In genomic region chr9:44882981-44883569, GRCm38 (mm10) we compare ENCODE assay signal across 8 mouse cellular contexts. TPM values are rescaled to one million over a fixed set of nuclear protein-coding genes. Genes with fewer than 3 reads are reported as not detected.
DNase-seq lines count a peak whose midpoint lies in the region; ATAC-seq and TF ChIP-seq lines count a peak whose summit lies in the region.

No protein-coding gene starts in this region.

- no peak for ATAC-seq in kidney, embryonic 14.5 days (ENCODE audit: low FRiP score, low TSS enrichment)
- ATAC-seq in intestine, postnatal 0 days, result no peak
- ATAC-seq in liver, embryonic 16.5 days (ENCODE audit: low read depth), result no peak

- TF ChIP-seq CTCF in embryonic fibroblast, embryonic 13.5 days (IDR thresholded peaks at IDR 0.05; ENCODE audit: borderline replicate concordance, insufficient read depth, low read length), result no peak
- no peak for TF ChIP-seq CTCF in intestine, postnatal 0 days (IDR thresholded peaks at IDR 0.05; ENCODE audit: low read depth)

- H3K9ac ChIP-seq in kidney, embryonic 14.5 days (ENCODE audit: low read depth, low read length), result peak overlapping the region; percentile 83; the same call in 1 of the 2 replicates
- H3K9ac ChIP-seq in intestine, postnatal 0 days (ENCODE audit: low read depth, low read length), result no peak overlapping the region
- H3K9ac ChIP-seq in liver, embryonic 16.5 days (ENCODE audit: low read depth, low read length), result no peak overlapping the region

- H3K4me1 ChIP-seq in kidney, embryonic 14.5 days (ENCODE audit: control insufficient read depth, insufficient read depth, low read length), result peaks cover 21% of the 10 kb centered on the region
- peaks cover 2% of the 10 kb centered on the region; the same call in 1 of the 2 replicates for H3K4me1 ChIP-seq in embryonic fibroblast, embryonic 13.5 days (ENCODE audit: control insufficient read depth, insufficient read depth, low read length)
- 0 out of 2 replicates have a peak, but pooled peaks cover 10% of the 10 kb centered on the region for H3K4me1 ChIP-seq in intestine, postnatal 0 days (replicated peaks; ENCODE audit: control insufficient read depth, insufficient read depth, low read length)
- H3K4me1 ChIP-seq in liver, embryonic 16.5 days (ENCODE audit: control insufficient read depth, low read depth, low read length), result peaks cover 34% of the 10 kb centered on the region

- no peak for TF ChIP-seq POLR2A in embryonic fibroblast, embryonic 13.5 days (IDR thresholded peaks at IDR 0.05; ENCODE audit: low read depth, low read length)

- under 1% methylated on average over 21 of the region's 21 CpGs for WGBS in kidney, embryonic 14.5 days
- WGBS in intestine, postnatal 0 days, result 1% methylated on average over 21 of the region's 21 CpGs
- 1% methylated on average over 21 of the region's 21 CpGs for WGBS in liver, embryonic 16.5 days (ENCODE audit: insufficient replicate concordance)

- H3K27ac ChIP-seq in kidney, embryonic 14.5 days (ENCODE audit: low read depth, low read length), result no peak overlapping the region
- H3K27ac ChIP-seq in embryonic fibroblast, embryonic 13.5 days (ENCODE audit: insufficient read depth, low read length), result no peak overlapping the region
- no peak overlapping the region for H3K27ac ChIP-seq in intestine, postnatal 0 days (ENCODE audit: low read depth, low read length)
- no peak overlapping the region for H3K27ac ChIP-seq in liver, embryonic 16.5 days (ENCODE audit: low read length)

- no peaks in the 10 kb centered on the region for H3K9me3 ChIP-seq in kidney, embryonic 14.5 days (ENCODE audit: control insufficient read depth, low read length)
- no peaks in the 10 kb centered on the region for H3K9me3 ChIP-seq in intestine, postnatal 0 days (ENCODE audit: control insufficient read depth)
- H3K9me3 ChIP-seq in liver, embryonic 16.5 days (replicated peaks; ENCODE audit: control insufficient read depth, low read length), result no peaks in the 10 kb centered on the region

- no peaks in the 10 kb centered on the region; the same call in 1 of the 2 replicates for H3K36me3 ChIP-seq in kidney, embryonic 14.5 days (ENCODE audit: control insufficient read depth, insufficient read depth, low read length)
- H3K36me3 ChIP-seq in intestine, postnatal 0 days (ENCODE audit: control insufficient read depth, insufficient read depth), result no peaks in the 10 kb centered on the region
- H3K36me3 ChIP-seq in liver, embryonic 16.5 days (ENCODE audit: control insufficient read depth, insufficient read depth), result no peaks in the 10 kb centered on the region

- H3K4me2 ChIP-seq in kidney, embryonic 14.5 days (replicated peaks; ENCODE audit: low read depth, low read length), result peak overlapping the region; percentile 76
- H3K4me2 ChIP-seq in intestine, postnatal 0 days (replicated peaks; ENCODE audit: low read depth), result peak overlapping the region; percentile 98
- H3K4me2 ChIP-seq in liver, embryonic 16.5 days (ENCODE audit: low read depth, low read length), result peak overlapping the region; percentile 99

- no peaks in the 10 kb centered on the region; the same call in 1 of the 2 replicates for H3K27me3 ChIP-seq in kidney, embryonic 14.5 days (ENCODE audit: control insufficient read depth, insufficient read depth, low read length)
- 0 out of 2 replicates have a peak, but pooled peaks cover 5% of the 10 kb centered on the region for H3K27me3 ChIP-seq in intestine, postnatal 0 days (replicated peaks; ENCODE audit: control insufficient read depth, insufficient read depth, low read length)
- no peaks in the 10 kb centered on the region; the same call in none of the 2 replicates for H3K27me3 ChIP-seq in liver, embryonic 16.5 days (ENCODE audit: control insufficient read depth, insufficient read depth, low read depth, low read length)

- DNase-seq in kidney, adult 18-20 months, result no peak
- peak; percentile 61 for DNase-seq in MN1 (ENCODE audit: low spot score)
- DNase-seq in right cerebral cortex, postnatal 36 days (ENCODE audit: low spot score in 2 of 2), result peak; percentile 36 to 61
- DNase-seq in adrenal gland, postnatal 36 days, result no peak

- peak overlapping the region; percentile 77 for H3K4me3 ChIP-seq in kidney, embryonic 14.5 days (ENCODE audit: low read length)
- peak overlapping the region; percentile 96 for H3K4me3 ChIP-seq in embryonic fibroblast, embryonic 13.5 days (ENCODE audit: insufficient read depth, low read length)
- peak overlapping the region; percentile 88 for H3K4me3 ChIP-seq in intestine, postnatal 0 days (ENCODE audit: low read depth, low read length)
- H3K4me3 ChIP-seq in liver, embryonic 16.5 days (ENCODE audit: low read depth, low read length), result peak overlapping the region; percentile 93

RNA-seq across cellular contexts. Expression of gene Kmt2a, which starts 2.0 kb away (rescaled TPM):
- 14.9 and 15.2 TPM in 2 replicates for polyA plus RNA-seq in kidney, embryonic 14.5 days (2014; fragmentation: Nextera tagmentation; extraction: Ambion mirVana)
- polyA plus RNA-seq in embryonic fibroblast, embryonic 13.5 days (2011; ENCODE audit: insufficient read length, low read depth, missing spikeins), result 29.0 and 32.1 TPM in 2 replicates
- polyA plus RNA-seq in intestine, postnatal 0 days (2015; fragmentation: Nextera tagmentation; extraction: Ambion mirVana), result 2.9 and 3.4 TPM in 2 replicates
- 2.6 and 3.0 TPM in 2 replicates for polyA plus RNA-seq in liver, embryonic 16.5 days (2015; fragmentation: Nextera tagmentation; extraction: Ambion mirVana)
- total RNA-seq in adrenal gland, postnatal 36 days (2021), result 10 to 100 TPM; 31.9 to 38.3 TPM

RNA-seq across cellular contexts. Expression of gene Atp5l, which starts 37.5 kb away (rescaled TPM):
- 674 and 931 TPM in 2 replicates for polyA plus RNA-seq in kidney, embryonic 14.5 days (2014; fragmentation: Nextera tagmentation; extraction: Ambion mirVana)
- 281 and 285 TPM in 2 replicates for polyA plus RNA-seq in embryonic fibroblast, embryonic 13.5 days (2011; ENCODE audit: insufficient read length, low read depth, missing spikeins)
- polyA plus RNA-seq in intestine, postnatal 0 days (2015; fragmentation: Nextera tagmentation; extraction: Ambion mirVana), result 1,311 and 1,336 TPM in 2 replicates
- polyA plus RNA-seq in liver, embryonic 16.5 days (2015; fragmentation: Nextera tagmentation; extraction: Ambion mirVana), result 467 and 488 TPM in 2 replicates
- 100 to 1,000 TPM; 605 to 637 TPM for total RNA-seq in adrenal gland, postnatal 36 days (2021)

Comparison
In these comparisons a context has a peak if more than half of its experiments do, and no peak if none do; other contexts are left out.
1. DNase-seq: peak in MN1 (single experiment) and right cerebral cortex, postnatal 36 days (2 of 2); none in kidney, adult 18-20 months (single experiment) and adrenal gland, postnatal 36 days (0 of 2).
2. Peak in every context shown above with its lines, with median percentiles within 50 percentile points of each other: H3K4me2 ChIP-seq and H3K4me3 ChIP-seq.